Mouse (Mus musculus) R1 (cell line): Measurements from ENCODE around the gene Tex29.

ENCODE experiments used
- DNase-seq: peaks from one replicate; pipeline ENCODE4 v3.0.0-alpha.2; 2018; ENCODE audit warnings: low read depth, low spot score

The Tex29 gene

DNA sequence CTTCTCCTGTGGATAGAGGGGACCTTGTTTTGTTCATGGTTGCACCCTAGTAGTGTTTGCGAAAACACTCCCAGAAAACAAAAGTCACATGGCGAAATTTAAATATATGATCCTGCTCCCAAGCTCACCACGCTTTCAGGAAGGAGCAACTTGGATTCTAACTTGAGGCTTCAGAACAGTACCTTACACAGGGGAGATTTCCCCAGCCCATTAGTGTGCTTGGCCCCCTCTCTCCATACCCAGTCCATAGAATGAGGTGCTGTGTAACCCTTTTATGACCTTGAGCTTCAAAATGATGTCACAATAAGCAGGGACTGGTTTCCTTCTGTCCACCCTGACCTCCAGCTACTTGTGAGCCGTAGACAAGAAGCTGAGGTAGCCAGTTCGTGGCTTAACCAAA, at the start of gene Tex29:
Tex29 (plus strand) TSS at position 301 of the 400 bp plus-strand sequence.
- DNase-seq = no peak

DNA sequence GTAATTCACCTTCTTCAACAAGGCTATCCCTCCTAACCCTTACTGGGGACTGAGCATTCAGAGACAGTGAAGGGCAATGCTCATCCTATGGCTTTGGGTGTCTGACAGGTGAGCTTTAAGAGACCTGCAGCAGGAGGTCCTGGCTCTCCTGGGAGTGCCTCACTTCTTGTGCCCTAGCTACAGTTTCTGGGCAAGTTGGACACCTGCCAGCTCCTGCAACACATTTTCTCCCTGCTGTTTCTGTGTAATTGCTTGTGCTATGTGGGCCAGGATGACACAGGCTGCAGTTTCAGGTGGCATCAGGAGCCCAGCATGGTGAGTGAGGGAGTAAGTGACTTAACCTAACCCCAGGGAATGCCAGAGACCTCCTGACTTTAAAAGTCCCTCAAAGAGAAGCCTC, 45.3 kb upstream of the Tex29 start:
- DNase-seq = no peak

DNA sequence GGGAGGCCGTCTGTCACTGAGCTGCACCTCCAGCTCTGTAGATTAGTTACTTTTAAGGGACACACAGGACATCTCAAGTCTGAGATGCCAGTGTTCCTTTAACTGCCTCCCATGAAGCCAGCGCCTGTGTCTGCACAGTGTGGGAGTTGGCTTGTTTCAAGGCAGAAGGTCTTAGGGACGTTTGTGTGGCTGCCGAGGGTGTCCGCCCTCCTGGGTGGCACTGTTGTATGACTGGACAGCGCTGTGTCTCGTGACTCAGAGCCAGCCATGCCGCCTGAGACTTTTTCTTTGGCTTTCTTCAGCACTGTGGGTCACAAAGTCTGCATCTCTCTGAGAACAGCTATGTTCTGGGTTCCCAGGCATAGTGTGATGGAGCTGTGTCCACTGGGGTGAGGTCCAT, 43.1 kb upstream of the Tex29 start:
- no peak for DNase-seq

DNA sequence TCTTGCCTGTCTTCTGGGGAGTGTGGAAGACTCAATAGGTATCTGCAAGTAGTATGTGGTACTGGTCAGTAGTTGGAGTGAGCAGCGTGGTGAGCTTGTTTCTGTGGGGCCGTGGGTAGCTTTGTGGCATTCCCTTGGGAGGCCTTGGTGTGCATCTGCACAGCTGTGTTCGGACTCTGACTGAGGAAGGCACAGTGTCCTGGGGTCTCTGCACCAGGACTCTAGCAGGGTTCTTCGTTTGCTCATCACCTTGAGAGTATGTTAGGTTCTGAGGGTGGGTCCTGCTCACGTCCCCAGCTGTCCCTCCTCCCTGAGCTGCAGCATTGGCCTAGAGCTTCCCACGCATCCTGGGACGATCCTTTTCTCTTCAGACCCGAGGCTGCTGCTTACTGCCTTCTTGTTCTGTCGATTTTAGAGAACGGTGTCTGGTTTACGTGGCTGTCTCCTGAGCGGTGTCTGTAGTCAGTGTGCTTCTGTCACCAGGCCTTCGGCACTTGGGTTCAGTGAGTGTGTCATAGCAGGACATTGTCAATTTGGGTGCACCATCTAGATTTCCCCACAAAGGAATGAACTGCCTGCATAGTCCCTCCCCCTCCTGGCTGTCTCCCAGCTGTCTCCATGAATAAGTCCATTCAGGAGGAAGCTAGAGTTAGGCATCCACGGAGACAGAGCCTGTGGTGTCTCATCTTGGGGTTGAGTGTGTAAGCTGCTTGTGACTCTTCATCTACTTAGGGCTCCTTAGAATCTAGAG, 42.4 kb upstream of the Tex29 start:
- DNase-seq = no peak

DNA sequence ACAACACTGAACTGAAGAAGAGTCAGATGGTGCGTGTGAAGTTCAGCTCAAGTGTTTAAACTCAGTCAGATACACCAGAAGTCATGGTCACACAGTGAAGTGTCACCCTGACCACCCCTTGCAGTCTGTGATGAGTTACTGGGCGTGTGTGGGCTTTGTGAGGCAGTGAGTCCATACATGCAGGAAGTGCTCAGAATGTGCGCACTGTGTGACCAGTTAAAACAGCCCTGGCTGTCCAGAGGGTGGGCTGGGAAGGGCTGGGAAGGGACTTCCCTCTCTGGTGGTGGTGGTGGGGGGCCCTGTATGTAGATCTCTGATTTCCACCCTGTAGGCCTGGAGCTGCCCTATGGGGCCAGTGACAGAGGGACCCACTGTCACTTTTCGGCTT, 41.8 kb upstream of the Tex29 start:
- DNase-seq = no peak

DNA sequence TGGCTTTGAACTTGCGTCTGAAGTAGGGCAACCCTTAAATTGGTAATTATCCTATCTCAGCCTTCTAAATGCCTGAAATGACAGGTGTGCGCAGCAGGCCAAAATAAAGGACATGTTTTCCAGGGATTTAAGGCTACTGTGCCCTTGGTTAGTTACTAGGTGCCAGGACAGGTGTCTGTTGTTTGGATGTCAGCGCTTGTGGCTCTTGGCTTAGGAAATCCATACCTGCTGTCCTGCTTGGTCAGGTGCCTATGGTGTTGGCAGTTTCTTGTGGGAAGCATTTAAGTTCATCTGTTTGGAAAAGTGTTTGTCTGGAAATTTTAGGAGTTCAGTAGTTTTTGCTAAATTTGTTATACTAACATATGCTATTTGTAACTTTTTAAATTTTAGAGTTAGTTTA, 41.2 kb upstream of the Tex29 start:
- DNase-seq = no peak

DNA sequence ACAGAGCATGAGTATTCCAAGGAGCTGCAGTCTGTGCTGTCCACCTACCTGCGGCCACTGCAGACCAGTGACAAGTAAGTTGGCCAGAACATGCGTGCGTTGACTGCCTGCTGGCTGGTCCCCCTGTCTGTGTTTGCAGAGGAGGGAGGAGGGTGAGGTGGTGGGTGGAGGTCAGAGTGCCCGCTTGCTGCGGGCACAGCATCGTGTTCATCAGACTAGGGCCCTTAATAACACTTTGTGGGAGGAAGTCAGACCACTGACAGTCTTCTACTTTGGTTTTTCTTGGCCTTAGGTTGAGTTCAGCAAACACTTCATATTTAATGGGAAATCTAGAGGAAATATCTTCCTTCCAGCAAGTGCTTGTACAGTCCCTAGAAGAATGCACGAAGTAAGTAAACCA, 39.8 kb upstream of the Tex29 start:
- DNase-seq = no peak

DNA sequence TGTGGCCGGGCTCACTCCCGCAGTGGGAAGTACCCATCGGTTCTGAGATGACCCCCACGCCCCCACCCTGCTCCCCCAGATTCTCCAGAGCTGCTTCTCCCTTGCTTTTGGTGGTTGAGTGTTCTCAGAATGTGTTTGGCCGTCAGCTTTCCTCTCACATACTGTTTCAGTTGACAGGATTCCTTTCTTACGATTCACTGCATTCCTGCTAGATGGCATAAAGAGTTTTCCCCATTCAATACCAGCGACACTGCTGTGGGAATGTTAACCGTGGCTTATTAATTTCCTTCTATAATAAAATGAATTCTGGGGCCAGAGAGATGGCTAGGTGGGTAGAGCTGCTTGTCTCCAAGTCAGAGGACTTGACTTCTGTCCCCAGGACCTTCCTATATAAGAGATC, 38.7 kb upstream of the Tex29 start:
- no peak for DNase-seq

DNA sequence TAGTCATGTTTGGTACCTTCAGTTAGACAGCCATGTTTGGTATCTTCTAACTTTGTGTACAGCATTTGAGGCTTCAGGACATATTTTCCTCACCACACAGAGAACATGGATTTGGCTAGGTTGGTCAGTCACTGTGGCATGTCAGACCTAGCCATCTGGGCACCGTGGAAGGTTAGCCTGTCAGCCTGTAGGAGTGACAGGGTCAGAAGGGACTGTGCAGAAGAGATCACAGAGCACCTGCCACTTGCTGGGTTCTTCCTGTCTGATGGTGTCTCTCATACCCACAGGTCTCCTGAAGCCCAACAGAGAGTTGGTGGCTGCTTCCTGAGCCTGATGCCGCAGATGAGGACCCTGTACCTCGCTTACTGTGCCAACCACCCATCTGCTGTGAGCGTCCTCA, 35.4 kb upstream of the Tex29 start:
- no peak for DNase-seq

DNA sequence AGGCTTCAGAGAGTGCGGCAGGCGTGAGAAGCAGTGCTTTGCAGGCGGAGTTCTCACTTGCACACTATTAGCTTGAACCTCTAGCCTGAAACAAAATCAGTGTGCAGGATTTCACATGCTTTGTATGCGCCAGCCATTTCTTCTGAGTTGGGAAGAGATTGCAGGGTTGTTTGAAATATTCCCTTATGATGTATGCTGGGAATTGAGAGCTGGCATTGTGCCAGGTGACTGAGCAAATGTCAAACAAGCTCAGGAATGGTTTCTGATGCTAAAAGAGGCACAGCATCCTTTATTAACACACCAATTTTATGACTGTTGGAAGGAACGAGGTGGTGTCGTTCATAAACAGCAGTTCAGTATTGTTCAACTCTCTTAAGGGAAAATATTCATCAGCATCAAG, 34.0 kb upstream of the Tex29 start:
- no peak for DNase-seq

DNA sequence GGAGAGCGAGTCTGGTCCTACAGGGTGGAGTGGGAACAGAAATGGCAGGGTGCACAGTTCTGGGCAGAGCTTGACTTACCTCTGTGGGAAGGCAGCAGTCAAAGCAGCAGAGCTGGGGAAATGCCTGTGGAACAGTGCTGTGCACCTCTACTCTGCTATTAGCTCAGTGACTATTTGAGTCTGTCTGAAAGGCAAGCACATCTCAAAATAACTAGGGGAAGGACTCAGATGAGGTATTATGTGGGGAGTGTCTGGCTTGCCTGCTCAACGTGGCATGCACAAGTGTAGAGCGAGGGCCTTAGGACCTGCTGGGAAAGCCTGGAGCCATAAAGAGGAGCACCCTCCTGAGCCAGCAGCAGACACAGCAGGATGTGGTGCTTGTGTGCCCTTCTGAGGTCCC, 32.9 kb upstream of the Tex29 start:
- DNase-seq = no peak

DNA sequence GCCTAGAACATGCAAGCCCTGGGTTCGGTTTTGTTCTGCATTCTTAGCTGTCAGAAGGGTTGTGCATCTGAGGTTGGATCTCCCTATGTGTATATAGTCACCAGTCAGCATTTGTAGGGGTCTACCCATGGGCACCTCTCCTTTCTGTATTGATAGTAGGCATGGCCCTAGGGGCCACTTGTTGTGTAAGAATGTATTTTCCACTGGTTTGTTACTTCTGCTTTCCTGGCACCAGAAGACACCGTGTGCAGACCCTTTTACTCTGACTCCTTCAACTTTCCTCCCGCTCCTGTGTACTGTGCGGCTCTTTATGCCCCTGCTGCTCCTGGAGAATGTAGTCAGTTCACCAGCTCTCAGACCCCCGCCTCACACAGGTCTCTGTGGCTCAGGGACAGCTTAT, 32.2 kb upstream of the Tex29 start:
- no peak for DNase-seq

DNA sequence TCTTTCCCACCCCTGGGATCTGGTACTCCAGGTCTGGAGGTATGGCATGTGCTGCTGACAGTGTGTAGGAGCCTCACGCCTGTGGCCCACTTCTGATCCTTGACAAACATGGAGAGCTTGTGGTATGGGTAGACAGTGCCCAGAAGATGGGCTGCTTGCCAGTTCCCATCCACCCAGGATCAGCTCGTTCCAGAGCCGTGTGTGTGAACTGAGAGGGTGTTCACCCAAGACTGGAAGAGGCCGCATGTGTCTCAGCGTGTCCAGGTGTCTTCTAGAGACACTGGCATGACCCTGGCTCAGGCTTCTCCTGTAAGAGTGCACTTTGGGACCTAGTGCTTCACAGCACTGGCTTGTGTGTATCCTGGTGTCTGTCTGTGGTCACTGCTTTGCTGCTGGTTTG, 29.8 kb upstream of the Tex29 start:
- no peak for DNase-seq

DNA sequence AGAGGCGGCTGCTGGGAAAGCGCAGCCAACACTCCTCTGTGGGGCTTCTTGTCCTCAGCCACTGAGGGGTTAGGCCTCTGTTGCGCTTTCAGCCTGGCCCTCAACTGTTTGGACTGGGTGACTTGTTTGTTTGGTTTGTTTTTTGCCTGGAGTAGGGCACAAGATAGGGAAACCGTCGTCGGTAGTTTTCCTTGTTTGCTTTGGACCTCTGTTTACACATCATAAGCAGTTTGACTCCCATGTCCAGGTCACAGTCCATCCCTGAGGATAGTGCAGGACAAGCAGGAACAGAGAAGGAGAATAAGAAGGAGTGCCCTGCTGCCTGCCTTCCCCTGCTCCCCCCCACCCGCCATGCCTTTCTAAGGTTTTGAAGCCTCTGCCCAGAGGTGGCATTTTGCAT, 26.5 kb upstream of the Tex29 start:
- DNase-seq = no peak

DNA sequence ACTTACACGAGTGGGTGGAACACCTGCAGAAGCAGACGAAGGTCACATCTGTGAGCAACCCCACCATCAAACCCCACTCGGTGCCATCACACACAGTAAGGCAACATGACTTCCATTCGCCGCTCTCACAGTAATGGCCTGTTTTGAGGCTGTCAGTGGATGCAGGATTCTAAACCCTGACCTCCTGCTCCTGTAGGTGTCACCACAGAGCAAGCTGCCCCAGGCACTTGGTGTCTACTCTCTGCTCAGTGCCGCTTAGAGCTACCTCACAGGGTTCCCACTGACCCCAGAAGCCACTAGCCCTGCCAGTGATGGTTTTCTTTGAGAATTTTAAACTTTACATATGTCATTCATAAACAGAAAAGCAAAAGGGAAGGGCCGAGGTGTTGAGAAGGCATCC, 25.1 kb upstream of the Tex29 start:
- DNase-seq = peak; percentile 32

DNA sequence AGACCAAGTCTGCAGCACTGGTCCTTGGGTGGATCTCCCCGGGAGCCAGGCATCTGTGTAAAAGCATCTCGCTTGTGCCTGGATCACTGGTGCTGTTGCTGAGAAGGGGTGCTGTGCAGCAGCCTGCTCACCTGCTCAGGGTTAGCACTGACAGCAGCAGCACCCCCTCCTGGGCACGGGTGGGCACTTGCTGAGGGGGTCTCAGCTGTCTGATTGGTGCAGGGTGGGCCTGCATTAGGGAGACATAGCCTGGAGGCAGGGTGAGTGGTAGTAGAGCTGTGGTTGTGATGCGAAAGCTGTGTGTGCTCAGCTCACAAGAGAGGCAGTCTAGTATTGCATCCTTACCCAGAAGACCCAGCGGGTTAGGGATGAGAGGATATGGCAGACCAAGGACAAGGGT, 20.1 kb upstream of the Tex29 start:
- DNase-seq = no peak

DNA sequence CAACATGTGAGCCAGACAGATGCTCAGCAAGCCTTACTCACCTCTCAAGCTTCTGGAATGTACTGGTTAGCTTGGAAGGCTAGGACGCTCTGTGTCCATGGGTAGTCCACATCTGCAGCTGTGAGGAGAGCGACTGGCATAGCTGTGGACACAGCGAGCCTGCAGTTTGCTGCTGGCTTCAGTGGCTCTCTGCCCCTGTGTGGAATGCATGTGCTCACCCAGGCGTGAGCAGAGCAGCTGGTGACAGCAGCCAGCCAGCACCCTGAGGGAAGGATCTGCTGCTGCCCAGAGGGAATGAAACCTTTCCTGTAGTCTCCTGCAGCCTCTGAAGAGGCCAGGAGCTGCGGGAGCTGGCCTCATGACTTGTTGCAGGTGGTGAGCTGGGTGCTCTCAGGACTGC, 19.7 kb upstream of the Tex29 start:
- no peak for DNase-seq

DNA sequence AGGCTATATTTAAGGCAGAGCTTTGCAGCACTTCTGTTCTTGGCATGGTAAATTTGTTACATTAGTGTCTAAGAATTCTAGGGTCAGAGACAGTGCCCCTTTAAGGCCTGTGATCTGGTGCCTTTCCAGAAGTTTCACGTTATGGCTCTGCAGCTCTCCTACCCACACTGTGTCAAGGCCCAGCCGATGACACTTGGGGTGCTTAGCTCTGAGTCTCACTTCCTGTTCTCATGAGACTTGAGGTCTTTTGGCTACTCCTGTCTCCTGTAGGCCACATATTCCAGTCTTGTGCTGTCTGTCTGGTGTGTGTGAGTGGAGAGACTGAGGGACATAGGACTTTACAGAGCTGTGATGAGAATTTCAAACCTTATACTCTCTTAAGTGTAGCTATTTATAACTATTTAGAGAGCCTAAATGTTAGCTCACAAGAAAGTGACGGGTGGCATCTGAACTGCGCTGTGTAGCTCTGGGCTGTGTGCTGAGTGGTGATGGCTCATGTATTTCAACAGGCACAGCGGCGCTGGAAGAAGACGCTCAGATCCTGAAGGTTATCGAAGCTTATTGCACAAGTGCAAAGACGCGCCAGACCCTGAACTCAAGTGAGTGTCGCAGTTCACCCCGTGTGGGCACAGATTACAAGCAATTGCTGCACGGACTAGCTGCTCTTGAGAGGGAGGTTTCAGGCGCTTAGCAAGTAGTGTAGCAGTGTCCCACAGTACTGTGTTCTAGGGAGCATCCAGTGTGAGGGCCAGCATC, 18.6 kb upstream of the Tex29 start:
- DNase-seq = no peak

DNA sequence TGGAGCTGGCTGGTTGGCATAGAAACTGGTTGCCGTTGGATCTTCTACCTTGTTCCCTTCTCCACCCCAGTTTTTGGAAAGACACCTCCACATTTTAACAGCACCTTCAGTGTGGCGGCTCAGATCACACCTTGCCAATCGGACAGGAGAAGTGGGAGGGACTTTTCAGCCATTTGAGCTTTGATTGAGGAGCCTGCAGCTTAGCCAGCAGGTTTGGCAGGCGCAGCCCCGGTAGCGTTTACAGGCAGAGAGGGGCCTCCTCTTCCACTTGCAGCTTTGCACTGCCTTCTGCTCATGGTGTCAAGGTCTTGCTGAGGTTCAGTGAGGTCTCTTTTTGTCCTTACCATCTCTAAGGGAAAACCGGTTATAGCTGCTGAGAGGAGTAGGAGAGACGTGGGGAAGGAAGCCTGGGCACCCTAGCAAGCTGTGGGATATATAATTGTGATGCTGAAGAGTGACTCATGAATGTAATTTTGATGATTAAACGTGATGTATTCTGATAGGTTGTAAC, 17.7 kb upstream of the Tex29 start:
- no peak for DNase-seq

DNA sequence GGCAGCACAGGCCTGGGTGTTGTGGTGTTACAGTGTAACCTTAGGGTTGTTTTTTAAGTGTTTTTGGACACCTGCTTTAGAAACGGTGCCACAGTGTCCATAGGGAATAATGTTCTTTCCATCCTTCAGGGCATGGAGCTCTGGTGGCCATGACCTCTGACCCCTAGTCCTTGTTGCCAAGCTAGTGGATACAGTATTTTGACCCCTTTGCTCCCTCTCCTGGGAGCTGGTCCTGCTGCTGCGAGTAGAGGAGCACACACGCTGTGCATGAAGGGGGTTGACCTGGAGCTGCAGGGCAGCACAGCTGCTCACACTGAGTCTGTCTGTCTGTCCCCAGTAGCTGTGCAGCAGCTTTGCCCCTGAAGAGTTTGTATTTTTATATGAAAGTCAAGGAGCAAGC, 14.5 kb upstream of the Tex29 start:
- DNase-seq = no peak

DNA sequence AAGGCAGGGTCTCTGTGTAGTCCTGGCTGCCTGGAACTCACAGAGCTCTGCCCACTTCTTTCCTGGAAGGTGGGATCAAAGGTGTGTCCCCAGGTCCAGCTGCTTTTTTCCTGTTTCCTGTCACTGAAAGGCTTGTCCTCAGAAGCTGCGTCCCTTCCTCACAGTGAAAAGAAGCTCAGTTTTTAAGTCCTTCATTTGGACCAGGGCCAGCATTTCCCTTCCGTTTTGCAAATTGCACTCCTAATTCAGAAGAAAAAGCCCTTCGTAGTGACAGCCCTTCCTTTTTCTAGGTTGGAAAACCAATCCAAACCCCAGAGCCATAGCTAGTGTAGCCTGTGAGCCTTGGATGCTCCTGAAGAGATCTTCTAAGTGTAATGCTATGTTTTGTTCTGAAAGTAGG, 13.0 kb upstream of the Tex29 start:
- no peak for DNase-seq

DNA sequence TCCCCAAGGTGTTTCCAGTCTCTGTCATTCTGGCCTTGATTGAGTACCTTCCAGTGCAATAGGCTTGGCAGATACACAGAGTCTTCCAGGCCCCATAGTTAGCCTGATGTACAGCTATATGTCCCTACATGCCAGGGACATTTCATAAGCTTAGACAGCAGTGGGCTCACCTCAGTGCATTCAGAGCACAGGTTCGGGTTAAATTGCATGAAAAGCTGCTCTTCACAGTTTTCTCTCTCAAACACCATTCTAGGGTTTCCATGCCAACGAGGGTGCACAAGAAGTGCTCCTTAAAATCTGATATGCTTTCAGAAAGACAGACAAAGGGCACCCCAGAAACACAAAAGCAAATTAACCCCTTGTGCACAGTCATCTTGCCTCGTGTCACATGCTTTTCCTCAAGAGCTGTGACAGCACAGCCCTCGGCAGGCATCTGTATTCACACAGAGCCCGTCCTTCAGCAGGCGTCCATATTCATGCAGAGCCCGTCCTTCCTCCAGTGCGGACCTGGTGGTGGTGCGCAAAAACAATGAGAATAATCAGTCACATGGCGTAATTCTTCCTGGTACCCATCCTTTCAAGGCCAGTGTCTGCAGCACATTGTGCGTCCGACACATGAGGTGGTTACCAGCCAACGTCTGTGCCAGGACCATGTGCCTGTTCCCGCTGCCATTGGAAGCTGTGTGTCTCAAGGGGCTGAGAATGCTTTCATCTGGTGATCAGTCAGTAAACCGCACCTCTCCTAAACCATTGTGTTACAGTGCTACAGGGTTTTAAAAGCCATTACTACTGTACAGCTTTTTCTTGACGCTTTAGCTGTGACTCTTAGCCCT, 9.8 kb upstream of the Tex29 start:
- DNase-seq = peak; percentile 10
